Mouse (Mus musculus) forebrain, embryonic 14.5 days (tissue): ENCODE measurements at regions not wholly inside any gene's neighbourhood (a gene's known extent, or its start where the extent isn't known, plus 50 kb on each side); places are given as distances from the start of the nearest gene placed in this dataset.
"Not testable (repeated sequence)": the region's sequence is repeated elsewhere in the genome, so short reads cannot be mapped to it uniquely, and the experiment has no call there.

Source experiments
- ATAC-seq: fragments of 200-750 bp; cut with Nextera tagmentation; 2 replicates; pipeline ENCODE4 v1.8.0; 2017; ENCODE audit warnings: mild to moderate bottlenecking, moderate library complexity
- DNase-seq: peaks from one replicate; pipeline ENCODE4 v3.0.0-alpha.2; 2015; ENCODE audit warnings: low spot score
- H3K27ac ChIP-seq: fragments of 300-500 bp; sonication (generic); 2 replicates; pipeline ENCODE4 v1.5.1; 2014; ENCODE audit warnings: low read depth, mild to moderate bottlenecking, control low read depth, low read length, moderate library complexity
- H3K27me3 ChIP-seq: fragments of 300-500 bp; sonication (generic); replicated peaks from 2 replicates; pipeline ENCODE4 v1.6.1; 2014; ENCODE audit warnings: low read length, control low read depth, mixed read lengths; ENCODE audit not compliant: control insufficient read depth, insufficient read depth
- H3K36me3 ChIP-seq: fragments of 300-500 bp; sonication (generic); 2 replicates; pipeline ENCODE4 v1.6.1; 2014; ENCODE audit warnings: low read length, control low read depth; ENCODE audit not compliant: control insufficient read depth, insufficient read depth
- H3K4me1 ChIP-seq: fragments of 300-500 bp; sonication (generic); 2 replicates; pipeline ENCODE4 v1.6.1; 2014; ENCODE audit warnings: antibody characterized with exemption, low read length, control low read depth; ENCODE audit not compliant: control insufficient read depth, insufficient read depth
- H3K4me2 ChIP-seq: fragments of 300-500 bp; sonication (generic); 2 replicates; pipeline ENCODE4 v1.6.1; 2014; ENCODE audit warnings: mild to moderate bottlenecking, control low read depth, low read length
- H3K4me3 ChIP-seq: fragments of 300-500 bp; sonication (generic); 2 replicates; pipeline ENCODE4 v1.5.1; 2014; ENCODE audit warnings: low read depth, low read length, control low read depth
- H3K9ac ChIP-seq: fragments of 300-500 bp; sonication (generic); 2 replicates; pipeline ENCODE4 v1.6.1; 2014; ENCODE audit warnings: mild to moderate bottlenecking, low read length, control low read depth, moderate library complexity
- H3K9me3 ChIP-seq: fragments of 300-500 bp; sonication (generic); replicated peaks from 2 replicates; pipeline ENCODE4 v1.6.1; 2016; ENCODE audit warnings: low read length, control low read depth, mixed read lengths; ENCODE audit not compliant: control insufficient read depth
- WGBS: fragments of 180-500 bp; shearing (Covaris S2); extraction: QIAGEN DNeasy Blood & Tissue Kit; methylation state at CpG from one replicate; pipeline ENCODE4 v1.1.7; 2014; 5-methylcytosine and 5-hydroxymethylcytosine counted together

- WGBS: 83% methylated on average over 5 of the region's 5 CpGs
- DNase-seq (no peak), ATAC-seq (no peak)
- Histone ChIP-seq H3K4me1 (no peaks in the 10 kb centered on the region), H3K4me2 (no peak overlapping the region), H3K9ac (no peak overlapping the region), H3K27ac (no peak overlapping the region), H3K27me3 (no peaks in the 10 kb centered on the region), H3K9me3 (no peaks in the 10 kb centered on the region), H3K4me3 (no peak overlapping the region), H3K36me3 (no peaks in the 10 kb centered on the region)
These were observed 68.6 kb upstream of the Creb1 start for GRCm38 (mm10) chr1:64463715-64464290.

- 93% methylated on average over 6 of the region's 6 CpGs for WGBS
These were observed 70.8 kb upstream of the Creb1 start for GRCm38 (mm10) chr1:64461616-64462015.

GRCm38 (mm10) chr1:64457872-64458271 is 74.6 kb upstream of the Creb1 start:
- Histone ChIP-seq H3K9ac (no peak overlapping the region), H3K36me3 (no peaks in the 10 kb centered on the region), H3K4me3 (no peak overlapping the region), H3K4me2 (no peak overlapping the region), H3K27me3 (no peaks in the 10 kb centered on the region), H3K9me3 (no peaks in the 10 kb centered on the region), H3K4me1 (no peaks in the 10 kb centered on the region), H3K27ac (no peak overlapping the region)
- DNase-seq (no peak), ATAC-seq (no peak)
- 77% methylated on average over 5 of the region's 5 CpGs for WGBS

More at GRCm38 (mm10) chr1:64461616-64462015, 70.8 kb upstream of the Creb1 start:
- not testable (repeated sequence) for H3K4me3 ChIP-seq, H3K4me1 ChIP-seq, DNase-seq, H3K36me3 ChIP-seq, H3K4me2 ChIP-seq, H3K27ac ChIP-seq, ATAC-seq, H3K9ac ChIP-seq, H3K9me3 ChIP-seq, H3K27me3 ChIP-seq

GRCm38 (mm10) chr1:64449141-64449540 is 83.3 kb upstream of the Creb1 start:
- ATAC-seq (no peak), DNase-seq (no peak)
- Histone ChIP-seq H3K4me3 (no peak overlapping the region), H3K36me3 (no peaks in the 10 kb centered on the region), H3K27ac (no peak overlapping the region), H3K27me3 (no peaks in the 10 kb centered on the region), H3K4me1 (peaks cover 7% of the 10 kb centered on the region; the same call in 1 of the 2 replicates), H3K4me2 (no peak overlapping the region), H3K9me3 (no peaks in the 10 kb centered on the region), H3K9ac (no peak overlapping the region)
- WGBS: 85% methylated on average over 3 of the region's 3 CpGs

GRCm38 (mm10) chr1:64448090-64448489 is 84.4 kb upstream of the Creb1 start:
- DNase-seq: peak; percentile 90
- H3K9ac ChIP-seq: no peak overlapping the region
- no peaks in the 10 kb centered on the region for H3K27me3 ChIP-seq
- ATAC-seq: peak; percentile 24; the same call in 1 of the 2 replicates
- H3K27ac ChIP-seq: no peak overlapping the region
- H3K4me2 ChIP-seq: no peak overlapping the region
- H3K36me3 ChIP-seq: no peaks in the 10 kb centered on the region
- under 1% methylated on average over 5 of the region's 5 CpGs for WGBS
- H3K9me3 ChIP-seq: no peaks in the 10 kb centered on the region
- H3K4me1 ChIP-seq: peaks cover 7% of the 10 kb centered on the region; the same call in 1 of the 2 replicates
- no peak overlapping the region for H3K4me3 ChIP-seq

GRCm38 (mm10) chr1:64446492-64446891 is 86.0 kb upstream of the Creb1 start:
- Histone ChIP-seq H3K4me2 (no peak overlapping the region), H3K4me3 (no peak overlapping the region), H3K4me1 (peaks cover 7% of the 10 kb centered on the region; the same call in 1 of the 2 replicates), H3K9ac (no peak overlapping the region), H3K27me3 (no peaks in the 10 kb centered on the region), H3K27ac (no peak overlapping the region), H3K36me3 (no peaks in the 10 kb centered on the region), H3K9me3 (no peaks in the 10 kb centered on the region)
- ATAC-seq (no peak), DNase-seq (no peak)
- 69% methylated on average over 4 of the region's 4 CpGs for WGBS

- H3K9me3 ChIP-seq: no peaks in the 10 kb centered on the region
These were observed 86.5 kb upstream of the Creb1 start for GRCm38 (mm10) chr1:64445919-64446318.

GRCm38 (mm10) chr1:64443436-64443835 is 89.0 kb upstream of the Creb1 start:
- no peak overlapping the region for H3K9ac ChIP-seq
- H3K27me3 ChIP-seq: no peaks in the 10 kb centered on the region
- H3K4me2 ChIP-seq: no peak overlapping the region
- no peak for DNase-seq
- H3K9me3 ChIP-seq: no peaks in the 10 kb centered on the region
- ATAC-seq: no peak
- H3K27ac ChIP-seq: no peak overlapping the region
- H3K4me1 ChIP-seq: peaks cover 7% of the 10 kb centered on the region; the same call in 1 of the 2 replicates
- no peak overlapping the region for H3K4me3 ChIP-seq
- 85% methylated on average over 6 of the region's 6 CpGs for WGBS
- H3K36me3 ChIP-seq: no peaks in the 10 kb centered on the region

More at GRCm38 (mm10) chr1:64445919-64446318, 86.5 kb upstream of the Creb1 start:
- Histone ChIP-seq H3K27me3 (no peaks in the 10 kb centered on the region), H3K4me3 (no peak overlapping the region), H3K27ac (peak overlapping the region; percentile 55; the same call in 1 of the 2 replicates), H3K36me3 (no peaks in the 10 kb centered on the region), H3K9ac (peak overlapping the region; percentile 18; the same call in 1 of the 2 replicates), H3K4me2 (peak overlapping the region; percentile 24; the same call in 1 of the 2 replicates), H3K4me1 (peaks cover 7% of the 10 kb centered on the region; the same call in 1 of the 2 replicates)
- 1% methylated on average over 13 of the region's 13 CpGs for WGBS
- ATAC-seq: peak; percentile 96
- DNase-seq: peak; percentile 95

GRCm38 (mm10) chr1:64442179-64442874 is 90.1 kb upstream of the Creb1 start:
- no peak overlapping the region for H3K27ac ChIP-seq
- no peak for DNase-seq
- peaks cover 7% of the 10 kb centered on the region; the same call in 1 of the 2 replicates for H3K4me1 ChIP-seq
- H3K27me3 ChIP-seq: no peaks in the 10 kb centered on the region
- H3K9me3 ChIP-seq: no peaks in the 10 kb centered on the region
- no peak overlapping the region for H3K4me2 ChIP-seq
- ATAC-seq: no peak
- H3K4me3 ChIP-seq: no peak overlapping the region
- H3K9ac ChIP-seq: no peak overlapping the region
- no peaks in the 10 kb centered on the region for H3K36me3 ChIP-seq
- 77% methylated on average over 9 of the region's 9 CpGs for WGBS
